Mouse (Mus musculus) embryonic facial prominence, embryonic 11.5 days (tissue): ENCODE results near the gene Fam214b. TPM values are rescaled to one million over a fixed set of nuclear protein-coding genes. Genes with fewer than 3 reads are reported as not detected.

Experiments
- ATAC-seq: fragments of 200-750 bp; cut with Nextera tagmentation; replicated peaks from 2 replicates; pipeline ENCODE4 v1.8.0; 2017; ENCODE audit warnings: low read depth; ENCODE audit not compliant: insufficient number of reproducible peaks, low FRiP score, low TSS enrichment
- DNase-seq: peaks from one replicate; pipeline ENCODE4 v3.0.0-alpha.2; 2015; ENCODE audit warnings: low spot score
- H3K27ac ChIP-seq: fragments of 300-500 bp; sonication (generic); replicated peaks from 2 replicates; pipeline ENCODE4 v1.5.1; 2014; ENCODE audit warnings: mild to moderate bottlenecking, low read depth, low read length, control low read depth
- H3K27me3 ChIP-seq: fragments of 300-500 bp; sonication (generic); 2 replicates; pipeline ENCODE4 v1.6.1; 2014; ENCODE audit warnings: mild to moderate bottlenecking, low read length, moderate library complexity, mixed read lengths; ENCODE audit not compliant: control insufficient read depth, insufficient read depth
- H3K36me3 ChIP-seq: fragments of 300-500 bp; sonication (generic); replicated peaks from 2 replicates; pipeline ENCODE4 v1.6.1; 2014; ENCODE audit warnings: low read depth, mild to moderate bottlenecking, low read length, moderate library complexity, mixed read lengths; ENCODE audit not compliant: control insufficient read depth, insufficient read depth
- H3K4me1 ChIP-seq: fragments of 300-500 bp; sonication (generic); 2 replicates; pipeline ENCODE4 v1.6.1; 2014; ENCODE audit warnings: low read length, mixed read lengths; ENCODE audit not compliant: control insufficient read depth, insufficient read depth
- H3K4me2 ChIP-seq: fragments of 300-500 bp; sonication (generic); 2 replicates; pipeline ENCODE4 v1.6.1; 2014; ENCODE audit warnings: low read depth, mild to moderate bottlenecking, control low read depth, low read length, moderate library complexity
- H3K4me3 ChIP-seq: fragments of 300-500 bp; sonication (generic); 2 replicates; pipeline ENCODE4 v1.5.1; 2014; ENCODE audit warnings: low read depth, low read length, control low read depth
- H3K9ac ChIP-seq: fragments of 300-500 bp; sonication (generic); replicated peaks from 2 replicates; pipeline ENCODE4 v1.6.1; 2014; ENCODE audit warnings: mild to moderate bottlenecking, control low read depth, low read length
- H3K9me3 ChIP-seq: fragments of 300-500 bp; sonication (generic); replicated peaks from 2 replicates; pipeline ENCODE4 v1.6.1; 2016; ENCODE audit warnings: mild to moderate bottlenecking, low read length, inconsistent platforms, mixed read lengths; ENCODE audit not compliant: control insufficient read depth
- WGBS: fragments of 180-500 bp; shearing (Covaris S2); extraction: QIAGEN DNeasy Blood & Tissue Kit; methylation state at CpG from one replicate; pipeline ENCODE4 v1.1.7; 2014; 5-methylcytosine and 5-hydroxymethylcytosine counted together
- polyA plus RNA-seq: library from polyadenylated mRNA; unstranded; fragments of >200 nt; fragmentation: Nextera tagmentation; extraction: Ambion mirVana; gene quantifications from 2 replicates; pipeline ENCODE4 v1.2.1, GENCODE M21; 2014

Fam214b gene
- polyA plus RNA-seq, 1 experiment from 2014 or later = 8.7 TPM

DNA sequence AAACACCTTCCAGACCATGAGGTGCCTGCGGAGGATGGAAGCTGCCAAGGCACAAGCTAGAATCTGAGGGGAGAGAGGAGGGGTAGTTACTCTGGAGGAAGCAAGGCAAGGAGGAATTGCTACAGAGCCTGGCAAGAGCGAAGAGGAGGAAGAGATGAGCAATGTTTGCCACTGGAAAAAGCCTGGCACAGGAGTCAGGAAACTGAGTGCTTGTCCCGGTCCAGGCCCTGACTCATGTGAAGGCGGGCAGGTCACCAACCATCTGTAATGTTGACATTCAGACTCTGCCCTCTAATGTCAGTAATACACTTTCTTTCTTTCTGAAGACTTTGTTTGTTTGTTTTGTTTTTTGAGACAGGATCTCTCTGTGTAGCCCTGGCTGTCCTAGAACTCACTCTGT, 27.9 kb downstream of the Fam214b start:
- no peak overlapping the region for H3K4me3 ChIP-seq
- no peak for DNase-seq
- no peak overlapping the region for H3K27ac ChIP-seq
- 92% methylated on average over 4 of the region's 4 CpGs for WGBS
- H3K4me2 ChIP-seq = no peak overlapping the region
- H3K27me3 ChIP-seq = no peaks in the 10 kb centered on the region
- no peaks in the 10 kb centered on the region for H3K4me1 ChIP-seq
- no peak for ATAC-seq
- no peaks in the 10 kb centered on the region for H3K9me3 ChIP-seq
- peaks cover 12% of the 10 kb centered on the region for H3K36me3 ChIP-seq
- no peak overlapping the region for H3K9ac ChIP-seq

DNA sequence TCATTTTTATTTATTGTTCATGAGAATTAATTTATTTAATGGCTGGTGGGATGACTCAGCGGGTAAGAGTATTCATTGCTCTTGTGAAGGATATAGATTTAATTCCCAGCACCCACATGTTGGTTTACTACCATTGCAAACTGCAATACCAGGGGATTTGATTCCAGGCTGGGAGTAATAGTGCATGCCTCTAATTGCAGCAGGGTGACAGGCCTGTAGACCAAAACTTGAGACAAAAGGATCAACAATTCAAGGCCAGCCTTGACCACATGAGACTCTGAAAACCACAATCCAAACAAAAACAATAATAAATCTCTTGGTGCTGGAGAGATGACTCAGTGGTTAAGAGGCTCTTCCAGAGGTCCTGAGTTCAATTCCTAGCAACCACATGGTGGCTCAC, 33.9 kb downstream of the Fam214b start:
- no peaks in the 10 kb centered on the region for H3K27me3 ChIP-seq
- H3K4me1 ChIP-seq = no peaks in the 10 kb centered on the region
- H3K4me3 ChIP-seq = no peak overlapping the region
- no peak for ATAC-seq
- H3K4me2 ChIP-seq = no peak overlapping the region
- H3K36me3 ChIP-seq = no peaks in the 10 kb centered on the region
- no peak overlapping the region for H3K27ac ChIP-seq
- no peaks in the 10 kb centered on the region for H3K9me3 ChIP-seq
- no peak for DNase-seq
- WGBS = 94% methylated on average over 1 of the region's 1 CpGs
- H3K9ac ChIP-seq = no peak overlapping the region

DNA sequence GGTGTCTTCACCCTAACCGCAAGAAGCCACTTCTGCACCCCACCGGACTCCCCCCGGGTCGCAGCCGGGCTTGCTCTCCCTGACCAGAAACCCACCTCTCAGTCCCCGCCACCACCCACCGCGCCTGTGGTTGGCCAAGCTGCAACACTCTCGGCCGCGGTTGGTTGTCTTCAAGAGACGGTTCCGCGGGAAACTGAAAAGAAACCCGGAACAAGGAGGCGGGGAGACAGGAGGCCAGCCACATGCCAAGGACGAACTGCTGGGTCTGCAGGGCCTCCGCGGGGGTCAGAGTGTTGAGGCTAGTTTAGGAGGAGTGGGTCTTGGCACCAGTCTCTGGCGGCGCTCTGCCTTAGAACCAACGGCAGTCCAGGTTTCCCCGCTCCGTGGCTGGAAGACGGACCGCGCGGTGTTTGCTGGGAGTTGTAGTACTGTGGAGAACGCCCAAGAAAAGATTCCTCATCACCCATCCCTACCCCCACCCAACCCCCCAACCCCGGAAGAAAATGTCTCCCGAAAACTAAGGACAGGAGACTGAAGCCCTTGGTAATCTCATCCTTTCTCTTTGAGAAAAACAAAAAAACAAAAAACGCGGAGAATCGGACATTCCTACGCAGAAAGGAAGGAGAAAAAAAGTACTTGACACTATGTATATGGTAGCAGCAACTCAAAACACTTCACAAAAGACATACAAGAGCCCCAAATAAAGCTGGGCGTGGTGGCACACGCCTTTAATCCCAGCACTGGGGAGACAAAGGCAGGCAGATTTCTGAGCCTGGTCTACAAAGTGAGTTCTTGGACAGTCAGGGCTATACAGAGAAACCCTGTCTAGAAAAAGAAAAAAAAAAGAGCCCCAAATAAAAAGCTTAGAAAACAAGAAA, 35.6 kb downstream of the Fam214b start, which contains the start of gene Fancg:
Gene Fancg (minus strand): TSS at position 346 of the 878 bp plus-strand sequence.
- DNase-seq (peak; percentile 91), ATAC-seq (peak; percentile 92)
- H3K4me3 ChIP-seq = peak within 1 kb of the TSS; percentile 73
- peak within 1 kb of the TSS; percentile 69 for H3K9ac ChIP-seq
- H3K4me2 ChIP-seq = peak within 1 kb of the TSS; percentile 74
- H3K36me3 ChIP-seq = no peaks in the 10 kb centered on the region
- H3K27ac ChIP-seq = peak within 1 kb of the TSS; percentile 28; the same call in 1 of the 2 replicates
- 1% methylated on average over 37 of the region's 37 CpGs for WGBS
- no peaks in the 10 kb centered on the region for H3K9me3 ChIP-seq
- no peaks in the 10 kb centered on the region for H3K27me3 ChIP-seq
- H3K4me1 ChIP-seq = no peaks in the 10 kb centered on the region

DNA sequence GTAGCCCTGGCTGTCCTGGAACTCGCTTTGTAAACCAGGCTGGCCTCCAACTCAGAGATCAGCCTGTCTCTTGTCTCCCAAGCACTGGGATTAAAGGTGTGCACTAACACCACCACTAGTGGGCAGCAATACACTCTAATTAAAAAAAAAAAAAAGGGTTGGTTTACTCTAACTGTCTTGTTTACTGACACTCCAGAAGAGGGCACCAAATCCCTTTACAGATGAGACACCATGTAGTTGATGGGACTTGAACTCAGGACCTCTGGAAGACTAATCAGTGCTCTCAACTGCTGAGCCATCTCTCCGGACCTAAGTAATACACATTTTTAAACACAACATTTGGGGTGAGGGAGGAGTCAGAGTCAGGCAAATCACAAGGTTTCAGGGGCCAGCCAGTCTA, 40.3 kb downstream of the Fam214b start:
- H3K27ac ChIP-seq = no peak overlapping the region
- no peak overlapping the region for H3K4me3 ChIP-seq
- ATAC-seq (no peak), DNase-seq (peak; percentile 27)
- no peaks in the 10 kb centered on the region for H3K27me3 ChIP-seq
- 63% methylated on average over 2 of the region's 2 CpGs for WGBS
- no peaks in the 10 kb centered on the region; the same call in 1 of the 2 replicates for H3K36me3 ChIP-seq
- no peak overlapping the region for H3K4me2 ChIP-seq
- H3K9me3 ChIP-seq = no peaks in the 10 kb centered on the region
- no peaks in the 10 kb centered on the region for H3K4me1 ChIP-seq
- no peak overlapping the region for H3K9ac ChIP-seq

DNA sequence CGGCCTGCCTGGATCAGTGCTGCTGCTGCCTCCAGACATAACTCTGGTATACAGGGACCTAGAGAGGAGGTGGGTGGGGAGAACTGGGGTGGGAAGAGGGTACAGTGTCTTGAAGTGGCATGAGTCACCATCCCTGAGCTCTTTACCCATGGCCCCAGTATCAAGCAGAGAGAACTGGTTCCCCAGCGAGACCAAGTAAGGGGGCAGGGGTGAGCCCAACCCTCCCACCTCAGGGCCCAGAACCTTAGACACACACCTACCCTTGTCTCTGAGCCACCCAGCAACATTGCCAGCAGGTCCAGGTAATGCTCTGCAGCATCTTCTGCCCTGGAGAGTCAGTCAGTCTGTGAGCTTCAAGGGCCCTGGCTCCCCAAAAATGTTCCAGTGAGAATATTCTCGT, 41.1 kb downstream of the Fam214b start:
- Histone ChIP-seq H3K36me3 (no peaks in the 10 kb centered on the region; the same call in 1 of the 2 replicates), H3K9me3 (no peaks in the 10 kb centered on the region), H3K27me3 (no peaks in the 10 kb centered on the region), H3K9ac (no peak overlapping the region), H3K4me1 (no peaks in the 10 kb centered on the region), H3K4me3 (no peak overlapping the region), H3K27ac (no peak overlapping the region), H3K4me2 (no peak overlapping the region)
- DNase-seq (no peak), ATAC-seq (no peak)
- 92% methylated on average over 3 of the region's 3 CpGs for WGBS

DNA sequence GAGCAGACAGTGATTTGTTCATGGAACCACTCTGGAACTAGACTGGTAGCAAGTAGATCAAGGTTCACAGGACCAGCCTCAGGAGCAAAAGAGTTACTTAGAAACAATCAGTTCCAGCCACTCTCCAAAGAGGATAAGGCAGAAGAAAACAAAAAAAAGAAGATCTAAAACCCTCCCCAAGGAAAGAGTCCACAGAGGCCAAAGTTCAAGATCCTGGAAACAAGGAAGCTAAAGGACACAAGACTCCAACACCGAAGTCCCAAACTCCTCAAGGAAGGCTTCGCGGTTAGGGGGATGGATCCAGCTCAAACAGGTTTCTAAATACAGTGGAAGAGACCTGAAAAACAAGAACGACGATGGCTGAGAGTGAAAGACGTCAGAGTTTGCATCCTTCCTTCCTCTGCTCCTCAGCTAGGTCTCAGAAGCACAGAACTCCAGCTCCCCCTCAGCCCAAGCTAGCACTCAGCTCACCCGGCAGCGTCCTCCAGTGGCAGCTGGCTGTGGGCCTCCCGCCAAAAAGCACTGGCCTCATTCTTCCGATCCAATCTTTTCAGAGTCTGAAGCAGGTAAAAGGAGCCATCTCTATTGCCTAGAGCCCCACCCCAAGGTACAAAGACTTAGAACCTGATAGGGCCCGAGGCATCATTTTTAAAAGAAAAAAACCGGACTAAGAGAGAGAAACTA, 43.1 kb downstream of the Fam214b start:
- Histone ChIP-seq H3K9me3 (no peaks in the 10 kb centered on the region), H3K9ac (no peak overlapping the region), H3K4me1 (no peaks in the 10 kb centered on the region), H3K27me3 (no peaks in the 10 kb centered on the region), H3K27ac (no peak overlapping the region), H3K36me3 (no peaks in the 10 kb centered on the region; the same call in 1 of the 2 replicates), H3K4me3 (no peak overlapping the region), H3K4me2 (no peak overlapping the region)
- ATAC-seq (no peak), DNase-seq (no peak)
- WGBS = 78% methylated on average over 12 of the region's 12 CpGs

DNA sequence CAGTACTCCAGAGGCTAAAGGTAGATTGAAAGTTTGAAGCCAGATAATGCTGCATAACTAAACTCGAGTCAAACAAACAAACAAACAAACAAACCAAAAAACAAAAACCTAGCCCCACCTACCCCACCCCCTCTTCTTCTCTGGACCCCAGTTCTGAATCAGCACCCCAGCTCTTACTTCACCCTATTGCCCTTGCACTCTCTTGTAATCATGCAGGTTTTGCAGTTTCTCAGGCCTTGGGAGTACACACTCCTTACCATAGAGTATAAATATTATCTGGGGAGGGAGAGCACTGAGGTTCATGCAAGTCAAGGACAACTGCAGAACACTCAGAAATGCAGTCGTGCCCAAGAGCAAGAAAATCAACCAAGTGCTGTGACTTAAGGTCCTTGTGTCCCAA, 44.7 kb downstream of the Fam214b start:
- Histone ChIP-seq H3K4me3 (no peak overlapping the region), H3K9ac (no peak overlapping the region), H3K27me3 (no peaks in the 10 kb centered on the region), H3K36me3 (no peaks in the 10 kb centered on the region; the same call in 1 of the 2 replicates), H3K9me3 (no peaks in the 10 kb centered on the region), H3K4me1 (no peaks in the 10 kb centered on the region), H3K27ac (no peak overlapping the region), H3K4me2 (no peak overlapping the region)
- ATAC-seq (no peak), DNase-seq (no peak)
- 86% methylated on average over 2 of the region's 2 CpGs for WGBS
